Comparison of ENCODE assay signal across 7 mouse cellular contexts in the genomic region with DNA sequence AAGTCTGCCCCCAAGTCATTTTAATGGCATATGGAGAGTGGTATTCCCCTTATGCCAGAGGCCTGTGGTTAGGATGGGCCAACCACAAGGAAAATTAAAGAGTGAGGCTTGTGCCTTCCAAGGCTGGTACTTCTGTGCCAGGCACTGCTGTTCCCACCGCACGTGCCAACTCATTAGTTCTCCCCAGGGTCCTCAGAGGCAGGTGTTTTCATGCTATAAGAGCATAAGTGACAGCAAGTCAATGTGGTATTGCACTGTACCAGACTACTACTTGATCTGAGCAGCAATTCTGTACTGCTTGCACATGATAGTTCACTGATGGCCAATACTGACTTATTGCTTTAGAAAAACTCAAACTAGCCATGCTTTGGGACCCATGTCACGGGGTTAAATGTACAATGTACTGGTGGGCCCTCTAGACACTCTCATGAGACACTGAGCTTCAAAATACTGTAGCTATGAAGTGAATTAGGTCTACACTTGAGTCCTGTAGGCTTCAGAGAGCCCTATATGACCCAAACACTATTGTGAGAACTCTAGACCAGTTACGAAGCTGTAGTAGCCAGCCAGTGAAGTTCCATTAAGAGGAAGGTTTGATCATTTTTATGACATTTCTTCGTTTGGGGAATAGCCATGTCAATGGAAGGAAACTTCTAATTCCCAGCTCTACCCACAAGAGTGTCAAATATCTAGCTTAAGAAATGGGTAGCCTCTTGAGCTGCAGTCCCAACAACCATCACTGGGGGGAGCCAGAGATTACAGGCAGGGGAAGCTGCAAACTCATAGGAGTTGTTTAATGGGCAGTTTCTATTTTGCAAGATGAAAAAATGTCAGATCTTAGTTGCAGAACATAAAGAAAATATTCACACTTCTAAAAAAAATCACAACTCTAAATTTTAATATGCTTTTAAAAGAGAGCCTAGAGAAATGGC. TPM values are rescaled to one million over a fixed set of nuclear protein-coding genes. Genes with fewer than 3 reads are reported as not detected.
DNase-seq lines count a peak whose midpoint lies in the region; ATAC-seq lines count a peak whose summit lies in the region.

No protein-coding gene starts in this region.

- ATAC-seq in granulocyte monocyte progenitor cell, adult 5-6 weeks (replicated peaks; ENCODE audit: poor library complexity, severe bottlenecking) = peak; percentile 72

- DNase-seq in ES-CJ7 (ENCODE audit: low read depth, low spot score) = peak; percentile 61
- peak; percentile 75 to 84 for DNase-seq in adrenal gland, adult 18-20 months (ENCODE audit: low spot score in 2 of 2)
- peak; percentile 85 for DNase-seq in embryo, embryonic 10.5 days (ENCODE audit: low spot score)
- peak; percentile 81 for DNase-seq in layer of hippocampus, adult 9-10 months (ENCODE audit: low spot score)
- DNase-seq in lung, postnatal 36 days = peak; percentile 89
- peak; percentile 52 to 86 for DNase-seq in spleen, adult 18-20 months

RNA-seq across cellular contexts. Expression of a gene that starts 10.9 kb away (rescaled TPM):
- total RNA-seq in adrenal gland, adult 18-20 months (2021) = under 1 TPM in 1 of 2 experiments, not detected in 1; 0.86 TPM
- total RNA-seq in granulocyte monocyte progenitor cell, adult 5-6 weeks (2014; fragmentation: Nextera tagmentation) = not detected in 2 replicates
- total RNA-seq in granulocyte monocyte progenitor cell, adult 5-6 weeks (2017) = not detected in 2 replicates

RNA-seq across cellular contexts. Expression of a gene that starts 41.0 kb away (rescaled TPM):
- total RNA-seq in adrenal gland, adult 18-20 months (2021) = not detected
- total RNA-seq in granulocyte monocyte progenitor cell, adult 5-6 weeks (2014; fragmentation: Nextera tagmentation) = not detected in 2 replicates
- total RNA-seq in granulocyte monocyte progenitor cell, adult 5-6 weeks (2017) = not detected in 2 replicates

Comparison
In these comparisons a context has a peak if more than half of its experiments do, and no peak if none do; other contexts are left out.
1. Peak in every context shown above with its lines: DNase-seq and ATAC-seq.